ENCODE assay signal across 1 mouse cellular context in the genomic region with DNA sequence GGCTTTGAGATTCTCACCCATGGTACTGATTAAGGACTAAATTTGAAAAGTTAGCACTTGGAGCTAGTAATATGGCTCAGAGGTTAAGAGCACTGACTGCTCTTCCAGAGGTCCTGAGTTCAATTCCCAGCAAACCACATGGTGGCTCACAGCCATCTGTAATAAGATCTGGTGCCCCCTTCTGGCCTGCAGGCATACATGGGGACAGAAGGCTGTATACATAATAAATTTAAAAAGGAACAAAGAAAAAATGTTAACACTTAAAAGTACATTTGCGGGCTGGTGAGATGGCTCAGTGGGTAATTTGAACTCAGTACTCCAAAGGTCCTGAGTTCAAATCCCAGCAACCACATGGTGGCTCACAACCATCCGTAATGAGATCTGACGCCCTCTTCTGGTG.
TF ChIP-seq lines count a peak whose summit lies in the region.

No protein-coding gene starts in this region.

TF ChIP-seq in MEL, 35 proteins besides CTCF, POLR2A, EP300 and RAD21:
- TF ChIP-seq MAX (IDR thresholded peaks at IDR 0.05; ENCODE audit: low read length) (0 out of 2 replicates have a peak, but pooled peaks have one; percentile 27), SMC3 (IDR thresholded peaks at IDR 0.05; ENCODE audit: low read depth, low read length) (peak; percentile 21; the same call in 1 of the 2 replicates), MYC (IDR thresholded peaks at IDR 0.05; ENCODE audit: low read depth, low read length) (peak; percentile 40; the same call in 1 of the 2 replicates)
